Mouse (Mus musculus) liver, embryonic 15.5 days (tissue): ENCODE measurements around the gene Ap1s3. TPM values are rescaled to one million over a fixed set of nuclear protein-coding genes. Genes with fewer than 3 reads are reported as not detected.

Experiments used
- ATAC-seq: fragments of 200-750 bp; cut with Nextera tagmentation; 2 replicates; pipeline ENCODE4 v1.8.0; 2017; ENCODE audit warnings: moderate number of reproducible peaks, mild to moderate bottlenecking, moderate library complexity; ENCODE audit not compliant: insufficient read depth
- H3K27ac ChIP-seq: fragments of 300-500 bp; sonication (generic); replicated peaks from 2 replicates; pipeline ENCODE4 v1.5.1; 2015; ENCODE audit warnings: mild to moderate bottlenecking, inconsistent platforms
- H3K27me3 ChIP-seq: fragments of 300-500 bp; sonication (generic); 2 replicates; pipeline ENCODE4 v1.6.1; 2015; ENCODE audit warnings: mild to moderate bottlenecking, inconsistent platforms
- H3K36me3 ChIP-seq: fragments of 300-500 bp; sonication (generic); replicated peaks from 2 replicates; pipeline ENCODE4 v1.6.1; 2015; ENCODE audit warnings: moderate library complexity, mild to moderate bottlenecking, inconsistent platforms
- H3K4me1 ChIP-seq: fragments of 300-500 bp; sonication (generic); replicated peaks from 2 replicates; pipeline ENCODE4 v1.6.1; 2015; ENCODE audit warnings: inconsistent platforms
- H3K4me2 ChIP-seq: fragments of 300-500 bp; sonication (generic); 2 replicates; pipeline ENCODE4 v1.6.1; 2015; ENCODE audit warnings: moderate library complexity, mild to moderate bottlenecking, inconsistent platforms
- H3K4me3 ChIP-seq: fragments of 300-500 bp; sonication (generic); replicated peaks from 2 replicates; pipeline ENCODE4 v1.5.1; 2015; ENCODE audit warnings: mild to moderate bottlenecking, inconsistent platforms
- H3K9ac ChIP-seq: fragments of 300-500 bp; sonication (generic); 2 replicates; pipeline ENCODE4 v1.6.1; 2015; ENCODE audit warnings: moderate library complexity, mild to moderate bottlenecking, inconsistent platforms
- H3K9me3 ChIP-seq: fragments of 300-500 bp; sonication (generic); replicated peaks from 2 replicates; pipeline ENCODE4 v1.6.1; 2016; ENCODE audit warnings: inconsistent platforms
- WGBS: fragments of 180-500 bp; shearing (Covaris S2); methylation state at CpG from one replicate; pipeline ENCODE4 v1.1.7; 2015; ENCODE audit warnings: mixed read lengths; ENCODE audit not compliant: insufficient replicate concordance; 5-methylcytosine and 5-hydroxymethylcytosine counted together
- polyA plus RNA-seq: library from polyadenylated mRNA; unstranded; fragments of >200 nt; fragmentation: Nextera tagmentation; extraction: Ambion mirVana; gene quantifications from 2 replicates; pipeline ENCODE4 v1.2.1, GENCODE M21; 2015

Ap1s3 gene
- polyA plus RNA-seq, 1 experiment from 2014 or later = 0.24 TPM

- H3K9ac ChIP-seq = no peak overlapping the region
- H3K36me3 ChIP-seq = no peaks in the 10 kb centered on the region
- no peaks in the 10 kb centered on the region for H3K27me3 ChIP-seq
- ATAC-seq = no peak
- H3K27ac ChIP-seq = no peak overlapping the region
- no peaks in the 10 kb centered on the region for H3K9me3 ChIP-seq
- 32% methylated on average over 2 of the region's 2 CpGs for WGBS
- no peak overlapping the region for H3K4me2 ChIP-seq
- no peaks in the 10 kb centered on the region; the same call in 1 of the 2 replicates for H3K4me1 ChIP-seq
- no peak overlapping the region for H3K4me3 ChIP-seq
Observed at GRCm38 (mm10) chr1:79698506-79698905, 26.7 kb upstream of the Ap1s3 start.

GRCm38 (mm10) chr1:79697382-79697781 is 25.6 kb upstream of the Ap1s3 start:
- no peaks in the 10 kb centered on the region for H3K36me3 ChIP-seq
- no peak overlapping the region for H3K27ac ChIP-seq
- no peaks in the 10 kb centered on the region for H3K9me3 ChIP-seq
- H3K9ac ChIP-seq = no peak overlapping the region
- no peaks in the 10 kb centered on the region for H3K27me3 ChIP-seq
- ATAC-seq = no peak
- no peak overlapping the region for H3K4me3 ChIP-seq
- WGBS = 52% methylated on average over 9 of the region's 9 CpGs
- peak overlapping the region; percentile 10; the same call in 1 of the 2 replicates for H3K4me2 ChIP-seq
- no peaks in the 10 kb centered on the region; the same call in 1 of the 2 replicates for H3K4me1 ChIP-seq

- peak overlapping the region; percentile 10; the same call in 1 of the 2 replicates for H3K4me2 ChIP-seq
- WGBS = 52% methylated on average over 5 of the region's 5 CpGs
- H3K27ac ChIP-seq = no peak overlapping the region
- H3K27me3 ChIP-seq = no peaks in the 10 kb centered on the region
- H3K36me3 ChIP-seq = no peaks in the 10 kb centered on the region
- H3K4me1 ChIP-seq = no peaks in the 10 kb centered on the region; the same call in 1 of the 2 replicates
- no peaks in the 10 kb centered on the region for H3K9me3 ChIP-seq
- no peak for ATAC-seq
- H3K9ac ChIP-seq = no peak overlapping the region
- H3K4me3 ChIP-seq = no peak overlapping the region
Observed at GRCm38 (mm10) chr1:79696933-79697332, 25.2 kb upstream of the Ap1s3 start.

- Histone ChIP-seq H3K27ac (no peak overlapping the region), H3K4me3 (no peak overlapping the region), H3K4me2 (no peak overlapping the region), H3K9ac (no peak overlapping the region), H3K36me3 (no peaks in the 10 kb centered on the region), H3K4me1 (no peaks in the 10 kb centered on the region; the same call in 1 of the 2 replicates), H3K27me3 (no peaks in the 10 kb centered on the region), H3K9me3 (no peaks in the 10 kb centered on the region)
- 54% methylated on average over 3 of the region's 3 CpGs for WGBS
- ATAC-seq = no peak
Observed at GRCm38 (mm10) chr1:79692482-79692881, 20.7 kb upstream of the Ap1s3 start.

GRCm38 (mm10) chr1:79687254-79687653 is 15.5 kb upstream of the Ap1s3 start:
- Histone ChIP-seq H3K9me3 (no peaks in the 10 kb centered on the region), H3K27ac (no peak overlapping the region), H3K9ac (no peak overlapping the region), H3K4me1 (no peaks in the 10 kb centered on the region), H3K4me3 (no peak overlapping the region), H3K36me3 (no peaks in the 10 kb centered on the region), H3K4me2 (no peak overlapping the region), H3K27me3 (no peaks in the 10 kb centered on the region)
- ATAC-seq = no peak
- 10% methylated on average over 1 of the region's 1 CpGs for WGBS

GRCm38 (mm10) chr1:79684027-79684426 is 12.3 kb upstream of the Ap1s3 start:
- Histone ChIP-seq H3K9ac (no peak overlapping the region), H3K4me2 (no peak overlapping the region)

GRCm38 (mm10) chr1:79682936-79683335 is 11.2 kb upstream of the Ap1s3 start:
- Histone ChIP-seq H3K4me3 (no peak overlapping the region), H3K27me3 (no peaks in the 10 kb centered on the region), H3K9me3 (no peaks in the 10 kb centered on the region), H3K4me1 (no peaks in the 10 kb centered on the region), H3K27ac (no peak overlapping the region), H3K36me3 (no peaks in the 10 kb centered on the region), H3K4me2 (no peak overlapping the region), H3K9ac (no peak overlapping the region)
- ATAC-seq = no peak
- WGBS = 13% methylated on average over 5 of the region's 5 CpGs

More at GRCm38 (mm10) chr1:79684027-79684426, 12.3 kb upstream of the Ap1s3 start:
- Histone ChIP-seq H3K4me3 (no peak overlapping the region), H3K4me1 (no peaks in the 10 kb centered on the region), H3K9me3 (no peaks in the 10 kb centered on the region), H3K27ac (no peak overlapping the region), H3K36me3 (no peaks in the 10 kb centered on the region), H3K27me3 (no peaks in the 10 kb centered on the region)
- ATAC-seq = no peak

- no peaks in the 10 kb centered on the region for H3K9me3 ChIP-seq
- H3K9ac ChIP-seq = no peak overlapping the region
- H3K4me1 ChIP-seq = no peaks in the 10 kb centered on the region
- no peak overlapping the region for H3K4me3 ChIP-seq
- no peak overlapping the region for H3K4me2 ChIP-seq
- no peak overlapping the region for H3K27ac ChIP-seq
- no peaks in the 10 kb centered on the region for H3K27me3 ChIP-seq
- WGBS = 60% methylated on average over 3 of the region's 3 CpGs
- H3K36me3 ChIP-seq = no peaks in the 10 kb centered on the region
- ATAC-seq = no peak
Observed at GRCm38 (mm10) chr1:79680777-79681176, 9.0 kb upstream of the Ap1s3 start.

- H3K4me1 ChIP-seq = no peaks in the 10 kb centered on the region
- H3K4me2 ChIP-seq = no peak overlapping the region
- H3K27me3 ChIP-seq = peaks cover 8% of the 10 kb centered on the region; the same call in 1 of the 2 replicates
- no peak overlapping the region for H3K4me3 ChIP-seq
- no peak overlapping the region for H3K9ac ChIP-seq
- H3K36me3 ChIP-seq = no peaks in the 10 kb centered on the region
- H3K9me3 ChIP-seq = no peaks in the 10 kb centered on the region
- no peak for ATAC-seq
- no peak overlapping the region for H3K27ac ChIP-seq
- 50% methylated on average over 8 of the region's 8 CpGs for WGBS
Observed at GRCm38 (mm10) chr1:79678117-79678684, 6.4 kb upstream of the Ap1s3 start.

GRCm38 (mm10) chr1:79675716-79676115 is 3.9 kb upstream of the Ap1s3 start:
- ATAC-seq = no peak
- WGBS = 48% methylated on average over 4 of the region's 4 CpGs
- Histone ChIP-seq H3K27me3 (peaks cover 28% of the 10 kb centered on the region), H3K9ac (no peak overlapping the region), H3K27ac (no peak overlapping the region), H3K36me3 (no peaks in the 10 kb centered on the region), H3K4me1 (peaks cover 10% of the 10 kb centered on the region), H3K9me3 (no peaks in the 10 kb centered on the region), H3K4me2 (no peak overlapping the region), H3K4me3 (no peak overlapping the region)

GRCm38 (mm10) chr1:79671196-79671542 is 603 bp downstream of the Ap1s3 start:
- Histone ChIP-seq H3K27me3 (peaks cover 32% of the 10 kb centered on the region), H3K4me2 (peak overlapping the region; percentile 90), H3K4me1 (peaks cover 11% of the 10 kb centered on the region), H3K4me3 (peak overlapping the region; percentile 70), H3K36me3 (no peaks in the 10 kb centered on the region), H3K9ac (peak overlapping the region; percentile 57), H3K27ac (no peak overlapping the region), H3K9me3 (no peaks in the 10 kb centered on the region)
- 1% methylated on average over 11 of the region's 11 CpGs for WGBS
- ATAC-seq = no peak

- H3K36me3 ChIP-seq = no peaks in the 10 kb centered on the region
- H3K4me2 ChIP-seq = no peak overlapping the region
- H3K9me3 ChIP-seq = no peaks in the 10 kb centered on the region
- H3K4me3 ChIP-seq = no peak overlapping the region
- 42% methylated on average over 9 of the region's 9 CpGs for WGBS
- peaks cover 11% of the 10 kb centered on the region for H3K4me1 ChIP-seq
- H3K9ac ChIP-seq = no peak overlapping the region
- peaks cover 32% of the 10 kb centered on the region for H3K27me3 ChIP-seq
- no peak for ATAC-seq
- no peak overlapping the region for H3K27ac ChIP-seq
Observed at GRCm38 (mm10) chr1:79669419-79669974, 2.3 kb downstream of the Ap1s3 start.
